Mouse (Mus musculus) heart, postnatal 0 days (tissue): Measurements from ENCODE around the gene Ablim1. TPM values are rescaled to one million over a fixed set of nuclear protein-coding genes. Genes with fewer than 3 reads are reported as not detected.
A peak's percentile ranks its signal among the peaks of the same experiment; 100 is the strongest.

Experiments
- ATAC-seq: fragments of 200-750 bp; cut with Nextera tagmentation; 2 replicates; pipeline ENCODE4 v1.8.0; 2017; ENCODE audit warnings: low read depth, moderate number of reproducible peaks, moderate library complexity; ENCODE audit not compliant: insufficient read depth
- DNase-seq: peaks from one replicate; pipeline ENCODE4 v3.0.0-alpha.2; 2016; ENCODE audit warnings: low spot score
- H3K27ac ChIP-seq: fragments of 300-500 bp; sonication (generic); 2 replicates; pipeline ENCODE4 v1.5.1; 2014; ENCODE audit warnings: low read depth, mild to moderate bottlenecking
- H3K27me3 ChIP-seq: fragments of 300-500 bp; sonication (generic); 2 replicates; pipeline ENCODE4 v1.6.1; 2014; ENCODE audit warnings: low read length, mixed read lengths; ENCODE audit not compliant: control insufficient read depth, insufficient read depth
- H3K36me3 ChIP-seq: fragments of 300-500 bp; sonication (generic); replicated peaks from 2 replicates; pipeline ENCODE4 v1.6.1; 2014; ENCODE audit warnings: low read length, mixed read lengths; ENCODE audit not compliant: control insufficient read depth, insufficient read depth
- H3K4me1 ChIP-seq: fragments of 300-500 bp; sonication (generic); 2 replicates; pipeline ENCODE4 v1.6.1; 2014; ENCODE audit warnings: antibody characterized with exemption; ENCODE audit not compliant: control insufficient read depth, insufficient read depth
- H3K4me2 ChIP-seq: fragments of 300-500 bp; sonication (generic); 2 replicates; pipeline ENCODE4 v1.6.1; 2014; ENCODE audit warnings: low read depth, mild to moderate bottlenecking, low read length, moderate library complexity
- H3K4me3 ChIP-seq: fragments of 300-500 bp; sonication (generic); 2 replicates; pipeline ENCODE4 v1.5.1; 2014; ENCODE audit warnings: low read depth, low read length
- H3K9ac ChIP-seq: fragments of 300-500 bp; sonication (generic); replicated peaks from 2 replicates; pipeline ENCODE4 v1.6.1; 2014; ENCODE audit warnings: low read depth, low read length, mixed read lengths
- H3K9me3 ChIP-seq: fragments of 300-500 bp; sonication (generic); replicated peaks from 2 replicates; pipeline ENCODE4 v1.6.1; 2016; ENCODE audit warnings: low read length; ENCODE audit not compliant: control insufficient read depth
- CTCF ChIP-seq: IDR thresholded peaks from 2 replicates; pipeline ENCODE4 v1.5.1; 2016; ENCODE audit warnings: antibody characterized with exemption, control low read depth, low read depth
- EP300 ChIP-seq: IDR thresholded peaks from 2 replicates; pipeline ENCODE4 v1.6.1; 2016; ENCODE audit warnings: antibody characterized with exemption, low read depth
- WGBS: fragments of 180-500 bp; shearing (Covaris S2); extraction: QIAGEN DNeasy Blood & Tissue Kit; methylation state at CpG from one replicate; pipeline ENCODE4 v1.1.7; 2014; 5-methylcytosine and 5-hydroxymethylcytosine counted together
- polyA plus RNA-seq: library from polyadenylated mRNA; unstranded; fragments of >200 nt; fragmentation: Nextera tagmentation; extraction: Ambion mirVana; gene quantifications from 2 replicates; pipeline ENCODE4 v1.2.1, GENCODE M21; 2015
- total RNA-seq: library from RNA; depleted of rRNA; stranded (reverse); fragments of >200 nt; gene quantifications from 2 replicates; pipeline ENCODE4 v1.2.3, GENCODE M21; 2014; ENCODE audit warnings: low replicate concordance

Gene Ablim1
- total and polyA plus RNA-seq, 2 experiments from 2014 or later = 106 to 235 TPM

DNA sequence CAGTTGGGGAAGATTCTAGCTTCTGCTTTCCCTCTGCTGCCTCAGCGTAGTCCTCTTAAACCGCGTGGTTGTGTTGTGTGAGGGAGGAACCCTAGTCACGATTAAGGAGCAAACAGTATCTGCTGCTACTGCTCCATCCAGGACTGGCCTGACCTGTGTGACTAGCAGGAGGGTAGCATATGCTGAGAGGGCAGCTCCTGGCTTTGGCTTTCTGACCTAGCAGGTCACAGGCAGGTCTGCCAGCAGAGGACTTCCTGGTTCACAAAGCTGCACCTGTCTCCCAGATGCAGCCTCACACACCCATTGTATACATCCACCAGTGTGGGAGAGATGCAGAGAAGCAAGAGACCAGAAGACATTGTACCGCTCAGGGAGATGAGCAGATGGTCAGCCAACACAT is 116.7 kb downstream of the Ablim1 start:
- DNase-seq (no peak), ATAC-seq (no peak)
- H3K27ac ChIP-seq = peak overlapping the region; percentile 90
- H3K27me3 ChIP-seq = no peaks in the 10 kb centered on the region
- peak overlapping the region; percentile 75 for H3K4me2 ChIP-seq
- no peaks in the 10 kb centered on the region for H3K36me3 ChIP-seq
- H3K4me1 ChIP-seq = peaks cover 66% of the 10 kb centered on the region
- peak overlapping the region; percentile 73; the same call in 1 of the 2 replicates for H3K9ac ChIP-seq
- 30% methylated on average over 5 of the region's 5 CpGs for WGBS
- no peaks in the 10 kb centered on the region for H3K9me3 ChIP-seq
- TF ChIP-seq EP300 (no peak), CTCF (no peak)
- H3K4me3 ChIP-seq = no peak overlapping the region

GRCm38 (mm10) chr19:57197043-57197817 is 117.5 kb downstream of the Ablim1 start:
- Histone ChIP-seq H3K4me1 (peaks cover 68% of the 10 kb centered on the region), H3K4me3 (peak overlapping the region; percentile 65), H3K9me3 (no peaks in the 10 kb centered on the region), H3K4me2 (peak overlapping the region; percentile 75), H3K9ac (peak overlapping the region; percentile 73), H3K27ac (peak overlapping the region; percentile 90), H3K36me3 (0 out of 2 replicates have a peak, but pooled peaks cover 3% of the 10 kb centered on the region), H3K27me3 (no peaks in the 10 kb centered on the region)
- TF ChIP-seq CTCF (0 out of 2 replicates have a peak, but pooled peaks have one; percentile 5), EP300 (peak; percentile 95)
- ATAC-seq (peak; percentile 76), DNase-seq (peak; percentile 92)
- 1% methylated on average over 37 of the region's 37 CpGs for WGBS

- H3K9ac ChIP-seq = peak overlapping the region; percentile 73
- TF ChIP-seq EP300 = no peak
- TF ChIP-seq CTCF = no peak
- peaks cover 62% of the 10 kb centered on the region for H3K4me1 ChIP-seq
- H3K27ac ChIP-seq = peak overlapping the region; percentile 90
- ATAC-seq (no peak), DNase-seq (no peak)
- no peaks in the 10 kb centered on the region for H3K27me3 ChIP-seq
- H3K36me3 ChIP-seq = peaks cover 9% of the 10 kb centered on the region; the same call in 1 of the 2 replicates
- H3K4me2 ChIP-seq = peak overlapping the region; percentile 75
- 24% methylated on average over 8 of the region's 8 CpGs for WGBS
- no peaks in the 10 kb centered on the region for H3K9me3 ChIP-seq
- peak overlapping the region; percentile 65 for H3K4me3 ChIP-seq
These were observed 118.1 kb downstream of the Ablim1 start for GRCm38 (mm10) chr19:57196616-57197015.

- Histone ChIP-seq H3K27ac (peak overlapping the region; percentile 90), H3K27me3 (no peaks in the 10 kb centered on the region), H3K4me2 (peak overlapping the region; percentile 75), H3K4me3 (peak overlapping the region; percentile 65), H3K4me1 (peaks cover 58% of the 10 kb centered on the region), H3K9me3 (no peaks in the 10 kb centered on the region), H3K36me3 (peaks cover 15% of the 10 kb centered on the region; the same call in 1 of the 2 replicates), H3K9ac (peak overlapping the region; percentile 73; the same call in 1 of the 2 replicates)
- 45% methylated on average over 11 of the region's 11 CpGs for WGBS
- peak; percentile 18; the same call in 1 of the 2 replicates for ATAC-seq
- no peak for TF ChIP-seq CTCF
- peak; percentile 50; the same call in 1 of the 2 replicates for TF ChIP-seq EP300
- DNase-seq = no peak
These were observed 119.4 kb downstream of the Ablim1 start for GRCm38 (mm10) chr19:57195169-57195930.

- ATAC-seq = no peak
- Histone ChIP-seq H3K4me1 (peaks cover 53% of the 10 kb centered on the region), H3K9me3 (no peaks in the 10 kb centered on the region), H3K27ac (peak overlapping the region; percentile 90; the same call in 1 of the 2 replicates), H3K36me3 (peaks cover 15% of the 10 kb centered on the region; the same call in 1 of the 2 replicates), H3K4me3 (0 out of 2 replicates have a peak overlapping the region, but pooled peaks have one; percentile 65), H3K27me3 (no peaks in the 10 kb centered on the region), H3K4me2 (peak overlapping the region; percentile 75), H3K9ac (no peak overlapping the region)
- DNase-seq = no peak
- peak; percentile 80 for TF ChIP-seq CTCF
- no peak for TF ChIP-seq EP300
- 61% methylated on average over 6 of the region's 6 CpGs for WGBS
These were observed 120.8 kb downstream of the Ablim1 start for GRCm38 (mm10) chr19:57193958-57194357.
